Mouse (Mus musculus): ENCODE measurements around the gene Gjc2.
"Not testable (repeated sequence)": the region's sequence is repeated elsewhere in the genome, so short reads cannot be mapped to it uniquely, and the experiment has no call there.

The Gjc2 gene

DNA sequence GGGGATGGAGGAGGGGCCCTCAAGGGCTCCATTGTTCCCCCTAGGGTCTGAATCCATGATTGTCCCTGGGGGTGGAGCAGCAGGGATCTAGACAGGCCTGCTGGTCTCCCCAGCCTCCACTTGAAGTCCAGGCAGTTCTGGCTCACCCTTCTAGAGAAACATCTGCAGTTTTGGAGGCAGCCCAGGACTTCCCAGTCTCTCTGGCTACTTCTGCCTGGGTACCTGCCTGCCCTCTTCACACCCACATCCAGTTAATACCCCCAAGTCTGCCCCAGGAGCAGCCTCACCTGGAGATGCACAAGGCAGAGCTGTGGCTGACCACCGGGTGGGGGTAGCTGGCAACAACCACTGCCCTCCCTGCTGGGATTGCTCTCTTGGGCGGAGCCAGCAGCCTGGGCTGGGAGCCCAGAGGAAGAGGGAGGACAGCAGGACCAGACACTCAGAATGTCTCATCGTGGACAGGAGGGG is at the start of gene Gjc2:
Gene Gjc2, minus strand, starts transcription at position 350 of the 468 bp plus-strand sequence.
- DNase-seq, result peak in 1 of 2 experiments; percentile 39

DNA sequence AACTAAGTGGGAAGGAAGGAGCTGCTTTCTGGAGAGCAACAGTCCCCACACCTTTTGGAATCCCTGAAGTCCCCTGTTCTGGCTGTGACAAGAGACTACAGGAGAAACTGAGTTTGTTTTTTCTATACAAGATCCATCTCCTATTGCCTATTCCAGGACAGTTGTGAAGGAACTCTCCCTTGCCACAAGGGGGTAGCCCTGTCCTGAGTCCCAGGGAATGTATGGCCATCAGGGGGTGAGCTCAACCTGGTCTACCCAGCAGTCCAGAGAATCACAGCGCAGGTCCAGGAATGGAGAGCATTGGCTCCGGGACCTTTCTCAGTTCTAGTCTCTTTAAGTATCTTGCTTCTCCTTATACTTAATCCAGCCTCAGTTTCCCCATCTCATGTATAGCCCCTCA is 49.8 kb upstream of the Gjc2 start:
- no peak for DNase-seq

DNA sequence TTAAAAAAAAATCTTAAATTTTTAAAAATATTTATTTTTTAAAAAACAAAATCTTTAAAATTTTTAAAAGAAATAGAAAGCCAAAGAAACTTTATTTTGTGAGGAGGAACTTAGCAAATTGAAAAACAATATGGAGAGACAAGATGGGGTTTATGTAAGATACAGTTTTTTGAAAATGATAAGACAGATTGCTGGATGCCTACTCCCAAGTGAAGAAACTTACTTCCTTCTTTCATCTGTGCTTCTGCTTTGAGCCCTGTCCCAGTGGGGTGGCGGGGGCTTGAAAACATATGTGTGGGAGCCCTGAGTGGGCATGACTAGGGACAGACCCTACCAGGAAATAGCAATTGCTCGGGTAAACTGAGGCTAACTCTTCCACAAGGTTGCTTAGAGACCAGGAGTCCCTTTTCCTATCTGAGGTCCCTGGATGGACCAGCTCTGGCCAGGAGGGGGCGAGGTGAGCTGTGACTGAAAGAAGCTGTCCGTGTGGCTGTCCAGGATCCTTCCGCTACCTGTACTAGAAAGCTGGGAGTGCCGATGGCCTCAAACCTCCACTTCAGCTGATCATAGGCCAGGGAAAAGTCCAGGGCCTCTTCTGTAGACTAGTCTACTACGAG is 47.2 kb upstream of the Gjc2 start:
- DNase-seq, result peak; percentile 74 to 80

- DNase-seq, result peak; percentile 96
These were observed 45.3 kb upstream of the Gjc2 start, which contains the start of gene Arf1 for GRCm38 (mm10) chr11:59228122-59228953. TSS of gene Arf1 (minus strand) at chr11:59228270.

DNA sequence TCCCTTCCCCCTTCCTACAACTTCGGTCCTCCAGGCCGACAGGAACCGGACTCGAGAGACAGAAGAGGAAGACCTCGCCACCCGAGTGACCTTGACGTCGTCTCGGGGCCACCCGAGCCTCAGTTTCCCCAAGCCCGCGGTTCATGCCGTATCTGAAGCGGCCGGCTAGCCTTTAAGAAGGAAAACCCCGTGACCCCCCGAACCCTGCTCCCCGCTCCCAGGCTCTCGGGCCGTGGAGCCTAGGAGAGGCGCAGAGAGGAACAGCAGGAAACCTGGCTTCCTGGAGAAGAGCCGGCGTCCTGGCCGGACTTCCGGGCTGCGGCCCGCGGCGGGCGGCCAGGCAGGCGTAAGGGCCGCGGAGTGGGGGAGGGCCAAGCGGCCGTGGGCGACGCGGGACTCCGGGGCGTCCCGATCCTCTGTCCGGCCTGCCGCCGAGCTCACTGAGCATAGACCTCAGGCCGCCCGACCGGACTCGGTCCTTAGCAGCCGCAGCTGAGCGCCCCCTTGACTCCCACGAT is 44.6 kb upstream of the Gjc2 start:
- peak in 1 of 2 experiments; percentile 71 for DNase-seq

DNA sequence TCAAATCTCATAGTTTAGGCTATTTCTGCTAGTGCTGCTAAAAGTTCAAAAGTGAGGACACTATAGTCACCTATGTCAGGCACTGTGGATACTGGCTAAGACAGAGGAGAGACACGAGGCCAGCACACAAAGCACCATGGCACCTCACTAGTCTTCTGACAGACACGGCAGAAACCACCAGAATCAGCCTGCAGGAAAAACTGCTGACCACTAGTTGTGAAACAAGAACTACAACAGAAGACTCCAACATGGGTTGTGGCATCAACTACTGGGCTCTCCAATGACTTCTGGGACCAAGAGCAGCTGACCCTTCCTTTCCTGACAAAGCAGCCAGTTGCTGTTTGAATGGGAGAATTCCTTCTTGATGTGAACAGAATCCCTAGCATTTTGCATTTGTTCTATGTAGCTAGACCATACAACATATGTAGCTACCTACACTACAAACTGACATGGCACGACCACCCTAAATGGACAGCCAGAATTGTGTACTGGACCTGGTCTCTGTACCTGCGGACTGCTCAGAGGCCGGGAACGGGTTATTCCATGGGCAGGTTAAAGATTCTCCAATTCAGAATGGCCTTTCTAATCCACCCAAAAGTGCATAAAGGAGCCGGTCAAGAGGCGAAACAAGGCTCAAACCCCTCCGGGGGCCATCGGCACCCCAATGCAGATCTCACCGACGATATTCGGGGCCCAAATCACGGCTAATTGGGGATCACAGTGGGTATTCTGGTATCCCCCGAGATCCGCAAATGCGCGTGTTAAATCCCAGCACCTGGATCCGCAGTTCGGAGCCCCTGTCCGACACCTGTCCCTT is 44.0 kb upstream of the Gjc2 start:
- DNase-seq, result no peak

GRCm38 (mm10) chr11:59226251-59226650 is 43.2 kb upstream of the Gjc2 start:
- DNase-seq, result no peak

DNA sequence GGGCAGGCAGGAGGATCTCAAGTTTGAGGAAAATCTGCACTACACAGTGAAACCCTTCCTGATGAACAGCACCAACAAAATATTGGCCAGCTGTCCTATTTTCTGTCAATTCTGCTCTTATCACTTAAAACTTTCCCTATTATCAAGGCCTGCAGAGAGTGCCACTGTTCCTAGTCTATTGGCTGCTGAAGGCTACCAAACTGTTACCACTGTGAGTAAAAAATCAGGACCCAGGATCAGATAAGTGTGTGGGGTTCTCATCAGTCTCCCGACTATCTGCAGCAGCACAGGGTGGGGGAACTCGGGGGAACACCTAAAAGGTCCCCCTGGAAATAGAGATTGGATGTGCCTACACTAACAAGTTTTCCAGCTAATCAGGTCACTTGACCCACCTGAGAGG is 42.2 kb upstream of the Gjc2 start:
- no peak for DNase-seq

DNA sequence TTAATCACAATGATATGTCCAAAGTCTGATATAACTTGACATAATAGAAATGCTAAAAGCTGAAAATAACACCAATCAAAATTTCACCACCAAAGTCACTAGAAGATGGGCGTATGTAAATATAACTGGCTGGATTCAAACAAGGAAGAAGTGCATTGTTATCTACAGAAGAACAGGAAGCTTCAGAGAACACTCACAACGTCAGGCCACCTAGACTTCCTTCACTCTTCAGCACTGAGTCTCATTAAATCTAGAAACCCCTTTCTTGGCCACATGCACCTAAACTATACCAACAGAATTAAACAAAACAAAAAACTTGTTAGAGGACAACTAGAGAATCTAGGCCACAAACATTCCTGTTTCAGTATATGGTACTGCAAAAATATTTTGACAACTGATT is 41.5 kb upstream of the Gjc2 start:
- no peak for DNase-seq

GRCm38 (mm10) chr11:59224025-59224424 is 41.0 kb upstream of the Gjc2 start:
- DNase-seq, result no peak

DNA sequence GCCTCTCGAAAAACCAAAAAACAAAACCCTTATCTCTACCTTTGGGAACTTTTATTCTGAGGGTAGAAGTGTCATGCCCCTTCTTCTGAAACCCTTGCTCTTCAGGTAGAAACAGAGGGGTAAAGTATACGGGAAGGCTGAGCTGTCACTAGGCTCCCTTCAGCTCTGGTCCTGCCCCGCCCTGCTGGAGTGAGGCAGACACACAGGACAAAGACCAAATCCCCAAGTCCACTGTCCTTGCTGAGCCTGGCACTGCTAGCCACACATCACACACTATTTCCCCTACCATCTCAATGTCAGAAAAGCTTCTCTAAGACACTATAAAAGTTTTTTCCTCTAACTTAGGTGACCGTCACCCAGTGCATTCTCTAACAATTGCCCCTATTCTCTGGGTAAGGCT is 39.3 kb upstream of the Gjc2 start:
- no peak for DNase-seq

GRCm38 (mm10) chr11:59221604-59222003 is 38.6 kb upstream of the Gjc2 start:
- DNase-seq, result no peak

DNA sequence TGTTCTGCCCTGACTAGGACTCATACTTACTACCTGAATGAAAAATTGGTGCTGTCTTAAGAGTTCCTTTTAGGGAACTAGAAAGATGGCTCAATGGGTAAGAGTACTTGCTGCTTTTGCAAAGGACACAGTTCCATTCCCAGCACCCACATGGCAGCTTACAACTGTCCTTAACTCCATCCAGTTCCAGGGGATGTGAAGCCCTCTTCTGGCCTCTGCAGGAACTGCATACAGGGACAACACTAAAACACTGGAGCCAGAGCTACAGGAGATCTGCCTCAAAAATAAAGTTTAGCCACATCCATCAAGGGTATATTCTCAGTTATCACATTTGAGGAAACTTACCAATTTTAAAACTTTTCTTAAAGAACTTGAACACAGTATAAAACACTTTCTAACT is 36.1 kb upstream of the Gjc2 start:
- DNase-seq, result no peak

GRCm38 (mm10) chr11:59218389-59218998 is 35.5 kb upstream of the Gjc2 start:
- peak; percentile 72 to 86 for DNase-seq

GRCm38 (mm10) chr11:59216955-59217354 is 33.9 kb upstream of the Gjc2 start:
- DNase-seq, result no peak

GRCm38 (mm10) chr11:59212892-59213494 is 30.0 kb upstream of the Gjc2 start:
- DNase-seq, result no peak

GRCm38 (mm10) chr11:59212320-59212719 is 29.3 kb upstream of the Gjc2 start:
- DNase-seq, result peak in 1 of 2 experiments; percentile 38

DNA sequence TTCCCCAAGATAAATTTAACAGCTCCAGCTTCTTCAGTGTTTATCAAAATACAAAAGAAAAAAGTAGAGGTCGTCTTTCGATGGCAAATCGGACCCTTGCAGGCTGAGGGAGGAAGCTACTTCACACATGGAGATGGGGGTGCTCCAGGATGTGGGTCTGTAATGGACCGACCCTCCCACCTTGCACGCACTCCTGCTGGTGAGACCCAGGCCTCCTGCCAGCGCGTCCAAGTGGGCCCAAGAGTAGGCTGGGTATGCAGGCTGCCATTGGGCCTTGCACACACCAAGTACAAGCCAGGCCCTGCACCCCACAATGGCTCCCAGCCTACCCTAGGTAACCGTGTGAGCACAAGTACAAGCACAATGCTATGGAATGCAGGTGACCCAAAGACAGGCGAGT is 28.5 kb upstream of the Gjc2 start:
- DNase-seq, result not testable (repeated sequence)

DNA sequence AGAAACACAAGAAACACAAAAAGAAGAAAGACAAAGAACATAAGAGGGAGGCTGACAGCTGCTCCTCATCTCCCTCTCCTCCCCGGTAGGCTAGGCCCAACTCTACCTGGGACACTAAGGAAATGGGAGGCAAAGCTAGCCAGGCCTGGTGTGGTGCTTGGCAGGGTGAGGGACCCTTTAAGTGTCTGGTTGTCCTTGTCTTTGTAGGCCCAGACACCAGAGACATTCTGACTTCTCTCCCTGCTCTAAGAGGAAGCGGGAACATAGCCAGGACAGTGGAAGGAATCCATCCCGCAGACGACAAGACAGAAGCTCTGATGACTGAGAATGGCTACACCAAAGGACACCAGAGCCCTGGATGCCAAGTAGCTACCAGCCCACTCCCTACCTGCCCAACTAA is 27.0 kb upstream of the Gjc2 start:
- no peak for DNase-seq

- no peak for DNase-seq
These were observed 26.6 kb upstream of the Gjc2 start for GRCm38 (mm10) chr11:59209580-59209979.

DNA sequence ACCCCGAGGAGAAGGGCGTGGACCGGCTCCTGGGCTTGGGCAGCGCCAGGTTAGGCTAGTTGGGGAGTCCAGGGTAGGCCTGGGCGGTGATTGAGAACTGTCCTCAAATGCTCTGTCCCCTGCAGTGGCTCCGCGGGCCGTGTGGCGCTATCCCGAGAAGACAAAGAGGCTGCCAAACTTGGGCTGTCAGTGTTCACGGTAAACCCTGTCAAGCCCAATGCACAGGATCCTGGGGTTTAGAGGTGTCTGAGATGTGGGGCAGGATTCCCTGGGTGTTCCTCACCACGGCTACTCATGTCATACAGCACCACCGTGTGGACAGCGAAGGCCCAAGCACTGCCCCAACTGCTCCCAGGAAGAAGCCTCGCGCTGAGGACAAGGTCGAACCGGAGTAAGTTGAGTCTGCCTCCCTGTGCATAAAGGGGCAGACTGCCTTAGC is 26.0 kb upstream of the Gjc2 start:
- DNase-seq, result peak; percentile 65 to 68
